Mouse (Mus musculus) limb, embryonic 13.5 days (tissue): Measurements from ENCODE around the gene Mapkap1. TPM values are rescaled to one million over a fixed set of nuclear protein-coding genes. Genes with fewer than 3 reads are reported as not detected.

ENCODE experiments used
- ATAC-seq: fragments of 200-750 bp; cut with Nextera tagmentation; 2 replicates; pipeline ENCODE4 v1.8.0; 2017; ENCODE audit warnings: low read depth, moderate number of reproducible peaks, moderate TSS enrichment; ENCODE audit not compliant: low FRiP score
- H3K27ac ChIP-seq: fragments of 300-500 bp; sonication (generic); 2 replicates; pipeline ENCODE4 v1.5.1; 2015; ENCODE audit warnings: inconsistent platforms, mild to moderate bottlenecking, moderate library complexity
- H3K27me3 ChIP-seq: fragments of 300-500 bp; sonication (generic); 2 replicates; pipeline ENCODE4 v1.6.1; 2015; ENCODE audit warnings: mild to moderate bottlenecking, inconsistent platforms
- H3K36me3 ChIP-seq: fragments of 300-500 bp; sonication (generic); 2 replicates; pipeline ENCODE4 v1.6.1; 2015; ENCODE audit warnings: inconsistent platforms, mild to moderate bottlenecking, moderate library complexity
- H3K4me1 ChIP-seq: fragments of 300-500 bp; sonication (generic); 2 replicates; pipeline ENCODE4 v1.6.1; 2015; ENCODE audit warnings: inconsistent platforms
- H3K4me2 ChIP-seq: fragments of 300-500 bp; sonication (generic); replicated peaks from 2 replicates; pipeline ENCODE4 v1.6.1; 2015; ENCODE audit warnings: inconsistent platforms, mild to moderate bottlenecking, moderate library complexity
- H3K4me3 ChIP-seq: fragments of 300-500 bp; sonication (generic); 2 replicates; pipeline ENCODE4 v1.5.1; 2015; ENCODE audit warnings: moderate library complexity, mild to moderate bottlenecking, inconsistent platforms
- H3K9ac ChIP-seq: fragments of 300-500 bp; sonication (generic); 2 replicates; pipeline ENCODE4 v1.6.1; 2015; ENCODE audit warnings: mild to moderate bottlenecking, inconsistent platforms
- H3K9me3 ChIP-seq: fragments of 300-500 bp; sonication (generic); 2 replicates; pipeline ENCODE4 v1.6.1; 2016; ENCODE audit warnings: inconsistent platforms
- whole genome bisulfite sequencing: fragments of 180-500 bp; shearing (Covaris S2); methylation state at CpG from one replicate; pipeline ENCODE4 v1.1.7; 2015; 5-methylcytosine and 5-hydroxymethylcytosine counted together
- polyA plus RNA-seq: library from polyadenylated mRNA; unstranded; fragments of >200 nt; fragmentation: Nextera tagmentation; extraction: Ambion mirVana; gene quantifications from 2 replicates; pipeline ENCODE4 v1.2.1, GENCODE M21; 2015

The Mapkap1 gene
- polyA plus RNA-seq, 1 experiment from 2014 or later = 110 TPM

DNA sequence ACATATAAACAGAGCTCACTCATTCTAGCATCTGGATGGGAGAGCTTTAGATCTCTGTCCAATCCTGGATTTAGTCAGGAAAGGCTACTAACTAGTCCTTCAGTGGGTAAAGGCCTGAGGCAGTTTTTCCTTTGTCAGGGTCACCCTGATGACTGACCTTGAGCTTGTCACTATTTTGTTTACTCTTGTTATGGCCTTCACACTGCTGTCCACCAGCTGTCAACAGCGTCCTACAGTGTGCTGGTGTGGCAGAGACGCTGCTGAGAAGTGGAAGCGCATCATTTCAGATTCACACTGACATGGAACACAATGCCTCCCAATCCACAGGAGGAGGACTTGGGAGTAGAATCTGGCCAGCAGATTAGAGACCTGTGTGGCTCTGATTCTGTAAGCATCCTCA lies 130.8 kb downstream of the Mapkap1 start:
- ATAC-seq = no peak

DNA sequence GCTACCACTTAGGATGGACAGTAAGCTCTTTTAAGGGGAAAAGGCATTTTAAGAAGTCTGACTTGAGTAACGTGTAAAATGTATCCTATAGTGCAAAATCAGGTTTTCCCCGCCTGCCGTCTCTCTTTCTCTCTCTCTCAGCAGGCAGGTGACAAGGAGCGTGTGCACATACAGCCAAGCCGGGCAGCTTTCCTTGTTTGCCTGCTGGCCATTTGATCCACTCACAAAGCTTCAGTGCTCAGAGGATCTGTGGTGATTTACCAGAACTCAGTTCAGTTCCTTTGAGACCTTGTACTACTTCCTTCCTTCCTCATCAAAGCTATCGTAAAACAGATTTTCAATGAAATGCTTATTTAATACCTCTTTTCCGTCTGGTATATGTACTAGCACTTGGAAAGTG lies 137.0 kb downstream of the Mapkap1 start:
- 30% methylated on average over 7 of the region's 7 CpGs for whole genome bisulfite sequencing
- Histone ChIP-seq H3K4me3 (no peak overlapping the region), H3K9me3 (no peaks in the 10 kb centered on the region), H3K27me3 (no peaks in the 10 kb centered on the region), H3K27ac (no peak overlapping the region), H3K36me3 (no peaks in the 10 kb centered on the region), H3K4me1 (peaks cover 14% of the 10 kb centered on the region), H3K4me2 (no peak overlapping the region), H3K9ac (no peak overlapping the region)
- no peak for ATAC-seq

More for the DNA sequence above, 130.8 kb downstream of the Mapkap1 start:
- no peak overlapping the region for H3K27ac ChIP-seq
- no peak overlapping the region for H3K4me2 ChIP-seq
- 88% methylated on average over 3 of the region's 3 CpGs for WGBS
- no peaks in the 10 kb centered on the region for H3K27me3 ChIP-seq
- no peak overlapping the region for H3K4me3 ChIP-seq
- H3K9me3 ChIP-seq = no peaks in the 10 kb centered on the region
- peaks cover 15% of the 10 kb centered on the region for H3K4me1 ChIP-seq
- no peak overlapping the region for H3K9ac ChIP-seq
- peaks cover 10% of the 10 kb centered on the region; the same call in 1 of the 2 replicates for H3K36me3 ChIP-seq

GRCm38 (mm10) chr2:34544021-34544420 lies 137.4 kb downstream of the Mapkap1 start:
- Histone ChIP-seq H3K27me3 (no peaks in the 10 kb centered on the region), H3K4me3 (no peak overlapping the region), H3K27ac (no peak overlapping the region), H3K9me3 (no peaks in the 10 kb centered on the region), H3K36me3 (no peaks in the 10 kb centered on the region), H3K4me1 (peaks cover 14% of the 10 kb centered on the region), H3K9ac (no peak overlapping the region), H3K4me2 (no peak overlapping the region)
- WGBS = 14% methylated on average over 3 of the region's 3 CpGs
- ATAC-seq = no peak

GRCm38 (mm10) chr2:34544646-34545395 lies 138.2 kb downstream of the Mapkap1 start:
- Histone ChIP-seq H3K9ac (no peak overlapping the region), H3K4me2 (no peak overlapping the region), H3K27ac (no peak overlapping the region), H3K27me3 (no peaks in the 10 kb centered on the region), H3K4me3 (no peak overlapping the region), H3K36me3 (no peaks in the 10 kb centered on the region), H3K9me3 (no peaks in the 10 kb centered on the region), H3K4me1 (peaks cover 14% of the 10 kb centered on the region)
- 89% methylated on average over 13 of the region's 13 CpGs for WGBS
- ATAC-seq = no peak

DNA sequence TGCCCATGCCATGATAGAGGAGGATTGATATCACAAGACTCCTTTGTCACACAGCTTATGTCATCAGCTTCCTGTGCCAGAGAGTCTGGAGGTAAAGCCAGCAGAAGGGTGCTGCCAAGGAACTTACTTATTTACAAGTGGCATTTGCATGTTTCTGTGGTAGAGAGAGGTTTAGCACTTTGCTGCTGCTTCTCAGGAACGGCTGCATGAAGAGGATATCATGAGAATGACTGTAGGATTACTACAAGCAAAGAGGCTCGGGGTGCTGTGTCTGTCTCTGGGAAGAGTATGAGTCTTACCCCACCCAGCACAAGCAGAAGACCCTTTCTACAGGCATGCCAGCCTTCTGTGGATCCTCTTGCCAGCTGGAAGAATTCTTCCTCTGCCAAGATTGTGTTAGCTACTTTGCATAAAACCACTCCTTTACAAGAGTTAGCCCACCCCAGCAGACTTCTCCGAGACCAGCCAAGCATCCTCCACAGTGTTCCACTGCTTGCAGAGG lies 139.7 kb downstream of the Mapkap1 start:
- H3K36me3 ChIP-seq = no peaks in the 10 kb centered on the region
- no peak overlapping the region for H3K4me2 ChIP-seq
- H3K27me3 ChIP-seq = 0 out of 2 replicates have a peak, but pooled peaks cover 3% of the 10 kb centered on the region
- no peak overlapping the region for H3K9ac ChIP-seq
- ATAC-seq = no peak
- H3K4me1 ChIP-seq = peaks cover 14% of the 10 kb centered on the region
- H3K9me3 ChIP-seq = no peaks in the 10 kb centered on the region
- H3K4me3 ChIP-seq = no peak overlapping the region
- H3K27ac ChIP-seq = no peak overlapping the region
- WGBS = 73% methylated on average over 3 of the region's 3 CpGs

DNA sequence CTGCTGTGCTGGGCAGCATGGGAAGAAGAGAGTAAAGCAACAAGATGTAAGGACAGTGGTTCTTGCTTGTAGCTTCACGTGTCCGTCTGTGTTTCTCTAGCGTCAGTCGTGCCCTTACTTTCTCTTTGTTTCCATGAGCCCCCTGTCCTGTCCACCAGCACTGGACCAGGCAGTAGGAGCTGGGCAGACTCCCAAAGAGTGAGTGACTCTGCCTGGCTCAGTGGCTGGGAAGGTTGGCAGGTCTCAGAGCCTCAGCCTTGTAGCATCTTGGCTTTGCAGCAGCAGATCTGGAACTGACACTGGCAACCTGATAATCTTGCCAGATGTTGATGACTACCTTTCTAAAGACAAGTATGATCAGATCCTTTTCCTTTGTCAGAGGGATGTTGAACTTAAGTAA lies 140.9 kb downstream of the Mapkap1 start:
- Histone ChIP-seq H3K4me1 (peaks cover 20% of the 10 kb centered on the region), H3K27me3 (peaks cover 12% of the 10 kb centered on the region; the same call in 1 of the 2 replicates), H3K9me3 (no peaks in the 10 kb centered on the region), H3K27ac (no peak overlapping the region), H3K4me2 (no peak overlapping the region), H3K36me3 (no peaks in the 10 kb centered on the region; the same call in 1 of the 2 replicates), H3K4me3 (no peak overlapping the region), H3K9ac (no peak overlapping the region)
- no peak for ATAC-seq
- WGBS = 93% methylated on average over 4 of the region's 4 CpGs

- Histone ChIP-seq H3K27ac (no peak overlapping the region), H3K36me3 (no peaks in the 10 kb centered on the region; the same call in 1 of the 2 replicates)
These were observed 142.4 kb downstream of the Mapkap1 start for GRCm38 (mm10) chr2:34548961-34549360.

DNA sequence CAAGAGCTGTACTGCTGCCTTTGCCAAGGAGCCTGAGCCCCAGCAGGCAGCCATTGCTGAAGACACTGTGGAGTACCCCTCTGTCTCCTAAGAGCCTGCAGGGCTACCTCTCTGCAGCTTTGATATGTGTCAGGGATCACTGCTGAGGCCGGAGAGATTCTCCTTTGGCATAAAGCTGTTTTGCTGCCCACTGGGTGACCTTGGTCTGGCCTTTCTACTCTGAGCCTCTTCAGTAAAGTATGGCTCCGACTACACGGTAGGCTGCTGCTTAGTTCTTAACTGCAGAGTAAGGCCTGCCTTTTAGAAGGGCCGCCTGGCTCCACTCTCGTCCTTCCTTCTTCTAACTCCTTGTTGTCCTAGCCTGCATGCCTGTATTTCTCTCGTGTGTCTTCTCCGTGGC lies 142.9 kb downstream of the Mapkap1 start:
- H3K4me3 ChIP-seq = no peak overlapping the region
- H3K36me3 ChIP-seq = no peaks in the 10 kb centered on the region; the same call in 1 of the 2 replicates
- no peak overlapping the region for H3K9ac ChIP-seq
- peaks cover 12% of the 10 kb centered on the region for H3K4me1 ChIP-seq
- no peak overlapping the region for H3K27ac ChIP-seq
- peaks cover 12% of the 10 kb centered on the region; the same call in 1 of the 2 replicates for H3K27me3 ChIP-seq
- H3K4me2 ChIP-seq = no peak overlapping the region
- WGBS = 79% methylated on average over 7 of the region's 7 CpGs
- H3K9me3 ChIP-seq = no peaks in the 10 kb centered on the region
- no peak for ATAC-seq

More at GRCm38 (mm10) chr2:34548961-34549360, 142.4 kb downstream of the Mapkap1 start:
- H3K4me1 ChIP-seq = peaks cover 13% of the 10 kb centered on the region
- no peak overlapping the region for H3K4me2 ChIP-seq
- no peaks in the 10 kb centered on the region for H3K9me3 ChIP-seq
- WGBS = 82% methylated on average over 5 of the region's 5 CpGs
- no peak for ATAC-seq
- H3K27me3 ChIP-seq = peaks cover 12% of the 10 kb centered on the region; the same call in 1 of the 2 replicates
- H3K4me3 ChIP-seq = no peak overlapping the region
- H3K9ac ChIP-seq = no peak overlapping the region

DNA sequence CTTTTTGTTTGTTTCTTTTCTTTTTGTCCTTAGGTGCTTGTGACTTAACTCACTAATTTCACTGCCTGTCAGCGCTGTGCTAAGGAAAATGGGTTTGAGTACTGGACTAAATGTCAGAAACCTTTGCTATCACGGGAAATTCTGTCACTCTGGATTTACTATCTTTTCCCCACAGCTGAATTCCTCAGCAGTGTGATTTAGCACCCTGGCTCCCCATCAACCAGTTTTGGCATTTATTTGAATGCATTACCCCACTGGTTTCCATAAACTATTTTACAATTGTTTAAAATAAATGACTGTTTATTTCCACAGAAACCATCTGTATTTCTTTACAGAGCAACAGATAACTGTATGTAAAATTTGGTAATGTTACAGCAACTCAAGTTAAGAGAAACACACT lies 146.2 kb downstream of the Mapkap1 start:
- ATAC-seq = no peak
- WGBS = 52% methylated on average over 2 of the region's 2 CpGs
- Histone ChIP-seq H3K27ac (no peak overlapping the region), H3K9me3 (no peaks in the 10 kb centered on the region), H3K4me1 (peaks cover 20% of the 10 kb centered on the region), H3K27me3 (peaks cover 12% of the 10 kb centered on the region; the same call in 1 of the 2 replicates), H3K36me3 (no peaks in the 10 kb centered on the region; the same call in 1 of the 2 replicates), H3K4me2 (no peak overlapping the region), H3K9ac (no peak overlapping the region), H3K4me3 (no peak overlapping the region)

GRCm38 (mm10) chr2:34553580-34554231 lies 147.1 kb downstream of the Mapkap1 start:
- no peak for ATAC-seq
- H3K4me2 ChIP-seq = no peak overlapping the region
- H3K4me1 ChIP-seq = peaks cover 20% of the 10 kb centered on the region
- H3K27ac ChIP-seq = no peak overlapping the region
- H3K36me3 ChIP-seq = no peaks in the 10 kb centered on the region; the same call in 1 of the 2 replicates
- no peak overlapping the region for H3K9ac ChIP-seq
- no peak overlapping the region for H3K4me3 ChIP-seq
- 80% methylated on average over 6 of the region's 6 CpGs for WGBS
- H3K27me3 ChIP-seq = peaks cover 12% of the 10 kb centered on the region; the same call in 1 of the 2 replicates
- no peaks in the 10 kb centered on the region for H3K9me3 ChIP-seq

DNA sequence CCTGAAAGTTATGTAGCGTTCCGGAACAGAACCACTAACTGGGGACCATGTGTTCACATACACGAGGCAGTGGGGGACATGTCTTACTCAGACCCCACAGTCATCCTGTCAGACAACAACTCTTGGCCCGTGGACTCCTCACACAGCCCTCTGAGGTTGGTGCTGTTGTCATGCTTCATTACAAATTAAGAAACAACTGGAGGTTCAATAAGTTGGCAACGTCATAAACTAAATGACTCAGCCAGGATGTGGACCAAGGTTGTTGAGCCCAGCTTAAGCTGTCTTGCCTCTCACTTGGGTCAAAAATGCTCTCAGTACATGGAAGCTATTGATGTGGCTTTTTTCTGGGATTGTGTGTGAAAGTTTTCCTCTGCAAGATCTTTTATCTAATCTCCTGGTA lies 153.6 kb downstream of the Mapkap1 start:
- no peak overlapping the region for H3K4me3 ChIP-seq
- H3K36me3 ChIP-seq = no peaks in the 10 kb centered on the region
- no peak for ATAC-seq
- no peak overlapping the region for H3K4me2 ChIP-seq
- H3K9me3 ChIP-seq = no peaks in the 10 kb centered on the region
- no peaks in the 10 kb centered on the region for H3K27me3 ChIP-seq
- WGBS = 80% methylated on average over 5 of the region's 5 CpGs
- no peak overlapping the region for H3K9ac ChIP-seq
- H3K27ac ChIP-seq = no peak overlapping the region
- peaks cover 11% of the 10 kb centered on the region for H3K4me1 ChIP-seq

- Histone ChIP-seq H3K27me3 (no peaks in the 10 kb centered on the region), H3K4me3 (no peak overlapping the region), H3K36me3 (no peaks in the 10 kb centered on the region), H3K27ac (no peak overlapping the region), H3K9ac (no peak overlapping the region), H3K4me1 (peaks cover 13% of the 10 kb centered on the region), H3K9me3 (no peaks in the 10 kb centered on the region), H3K4me2 (no peak overlapping the region)
- WGBS = 50% methylated on average over 12 of the region's 12 CpGs
- ATAC-seq = no peak
These were observed 156.6 kb downstream of the Mapkap1 start for GRCm38 (mm10) chr2:34563089-34563694.
